Mouse (Mus musculus) left cerebral cortex, postnatal 4 days (tissue): Measurements from ENCODE around the gene Gm9573. TPM values are rescaled to one million over a fixed set of nuclear protein-coding genes. Genes with fewer than 3 reads are reported as not detected.

Experiments used
- DNase-seq: peaks from one replicate; pipeline ENCODE4 v3.0.0-alpha.2; 2022
- intact Hi-C: fragments of 180-260 bp; cut with DNase I; formaldehyde crosslinking; loops from one replicate; pipeline ENCODE4 v1.15.1; 2025
- total RNA-seq, 2 experiments: library from RNA; stranded (reverse); gene quantifications; 2 replicates each; pipeline ENCODE4 v1.2.3; 2021

Gm9573 gene
- total RNA-seq, 2 experiments from 2014 or later: not detected

GRCm38 (mm10) chr17:35601249-35601648 lies 25.2 kb downstream of the Gm9573 start, which contains the start of gene Sfta2:
Gene Sfta2 (plus strand): TSS chr17:35601549.
- no peak for DNase-seq

GRCm38 (mm10) chr17:35597399-35597798 lies 29.0 kb downstream of the Gm9573 start:
- intact Hi-C loops: no loop called here
- no peak for DNase-seq

More at GRCm38 (mm10) chr17:35601249-35601648, 25.2 kb downstream of the Gm9573 start, which contains the start of gene Sfta2:
- intact Hi-C loops: no loop called here

DNA sequence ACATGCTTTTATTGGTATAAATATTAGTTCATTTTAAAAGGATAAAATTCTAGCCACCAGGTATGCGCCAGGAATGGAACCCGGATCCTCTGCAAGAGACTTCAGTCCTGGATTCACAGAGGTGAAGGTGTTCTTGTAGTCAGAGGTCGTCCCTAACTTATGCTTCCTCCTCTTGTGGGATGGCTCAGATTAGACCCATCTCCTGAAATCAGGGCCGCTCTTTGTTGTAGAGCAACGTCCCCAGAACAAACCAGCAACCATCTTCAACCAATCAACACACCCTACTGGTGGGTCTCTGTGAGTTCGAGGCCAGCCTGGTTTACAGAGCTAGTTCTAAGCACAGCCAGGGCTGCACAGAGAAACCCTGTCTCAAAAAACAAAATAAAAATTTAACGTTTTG lies 32.0 kb downstream of the Gm9573 start:
- intact Hi-C loops: loop anchor here (5.0 kb wide), 1 partner anchor 38 kb away; no protein-coding TSS in a partner anchor
- DNase-seq: no peak

DNA sequence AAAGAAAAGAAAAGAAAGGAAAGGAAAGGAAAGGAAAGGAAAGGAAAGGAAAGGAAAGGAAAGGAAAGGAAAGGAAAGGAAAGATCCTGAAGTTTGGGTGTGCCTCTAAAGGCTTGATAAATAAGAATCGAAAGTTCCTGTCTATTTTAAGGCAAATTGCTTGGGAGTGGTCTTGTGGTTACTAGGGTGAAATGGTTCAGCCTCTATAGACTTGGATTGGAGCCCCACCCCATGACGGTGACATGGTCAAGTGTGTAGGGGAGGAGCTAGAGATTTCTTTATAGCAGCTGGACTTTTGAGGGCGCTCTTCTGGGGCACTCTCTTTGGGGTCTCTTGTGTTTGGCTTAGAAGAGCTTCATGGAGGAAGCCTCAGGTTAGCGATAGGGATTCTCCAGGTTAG lies 32.7 kb downstream of the Gm9573 start:
- intact Hi-C loops: loop anchor here (5.0 kb wide), 1 partner anchor 39 kb away; no protein-coding TSS in a partner anchor
- DNase-seq: no peak

DNA sequence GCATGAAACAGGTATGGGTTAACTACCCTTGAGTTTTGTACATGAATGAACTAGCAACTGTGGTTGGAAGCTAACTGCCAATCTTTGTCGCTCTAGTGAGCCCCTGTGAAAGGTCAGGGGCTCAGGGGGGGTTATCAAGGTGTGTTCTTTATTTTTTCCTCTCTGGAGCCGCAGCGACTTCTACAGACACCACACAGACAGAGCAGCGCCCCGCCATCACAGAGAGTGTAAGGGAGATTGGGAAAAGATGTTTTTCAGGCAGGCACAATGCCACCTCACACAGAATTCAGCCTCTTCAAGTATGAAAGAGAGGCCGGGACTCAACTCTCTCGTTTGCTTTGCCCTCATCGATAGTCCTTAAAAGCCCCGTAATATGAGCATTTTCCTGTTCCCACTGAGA lies 34.3 kb downstream of the Gm9573 start:
- intact Hi-C loops: loop anchor here (5.0 kb wide), 1 partner anchor 40 kb away; no protein-coding TSS in a partner anchor

GRCm38 (mm10) chr17:35591731-35592130 lies 34.7 kb downstream of the Gm9573 start:
- intact Hi-C loops: loop anchor here (5.0 kb wide), 1 partner anchor 41 kb away; no protein-coding TSS in a partner anchor
- no peak for DNase-seq

More for the DNA sequence above, 34.3 kb downstream of the Gm9573 start:
- DNase-seq: no peak

GRCm38 (mm10) chr17:35591219-35591578 lies 35.2 kb downstream of the Gm9573 start:
- intact Hi-C loops: loop anchor here (5.0 kb wide), 1 partner anchor 41 kb away; no protein-coding TSS in a partner anchor
- no peak for DNase-seq

DNA sequence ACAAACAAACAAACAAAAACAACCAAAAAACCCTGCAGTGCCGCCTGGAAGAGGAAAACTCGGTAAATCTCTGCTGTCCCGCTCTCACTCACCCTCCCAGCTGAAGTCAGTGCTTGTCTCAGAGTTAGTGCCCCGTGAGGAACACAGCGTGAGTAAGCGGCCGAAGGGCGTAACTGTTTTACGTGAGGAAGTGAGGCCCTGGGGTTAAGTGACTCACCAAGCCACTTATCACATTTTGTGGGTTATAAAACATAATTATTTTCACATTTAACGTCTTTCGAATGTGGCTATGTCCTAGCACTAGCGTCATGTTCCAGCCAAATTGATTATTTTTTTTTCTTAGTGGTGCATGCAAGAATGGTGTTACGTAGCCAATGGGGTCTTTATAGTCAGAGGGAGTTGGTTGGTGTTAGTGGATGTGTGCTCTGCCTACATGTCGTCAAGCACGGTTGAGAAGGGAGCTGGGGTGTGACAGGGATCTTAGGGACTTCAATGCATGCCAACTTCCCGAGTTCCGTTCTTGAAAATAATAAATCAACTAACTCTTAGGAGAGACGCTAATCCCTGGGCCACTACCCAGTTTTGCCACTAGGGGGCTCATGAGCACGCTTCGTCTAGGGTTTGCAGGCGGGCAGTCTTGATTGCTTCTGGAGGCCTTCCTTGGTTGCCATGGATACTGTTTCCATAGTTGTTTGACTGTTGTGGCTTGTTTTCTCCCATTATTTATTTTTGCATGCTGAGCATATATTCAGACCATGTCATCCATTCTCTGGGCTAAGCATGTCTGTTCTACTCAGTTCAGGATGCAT lies 35.8 kb downstream of the Gm9573 start:
- intact Hi-C loops: loop anchor here (5.0 kb wide), 1 partner anchor 42 kb away; no protein-coding TSS in a partner anchor
- peak; percentile 82 for DNase-seq

DNA sequence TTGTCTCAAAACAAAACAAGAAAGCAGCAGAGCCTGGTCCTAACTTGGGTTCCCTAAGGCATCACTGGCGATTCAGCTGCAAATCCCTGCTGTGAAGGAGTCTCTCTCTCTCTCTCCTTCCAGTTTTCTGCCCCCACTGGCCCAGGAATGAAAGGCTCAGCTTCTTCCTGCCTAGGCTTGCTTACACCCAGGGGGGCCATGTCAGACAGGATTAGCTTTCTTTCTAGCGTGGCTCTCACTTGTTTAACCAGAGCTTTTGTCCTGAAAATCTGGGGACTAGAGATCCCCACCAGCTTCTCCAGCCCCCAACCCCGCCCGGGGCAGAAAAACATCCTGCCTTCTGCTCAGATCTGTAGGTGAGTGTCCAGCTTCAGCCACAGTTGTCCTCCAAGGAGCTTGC lies 38.0 kb downstream of the Gm9573 start:
- no peak for DNase-seq
- intact Hi-C loops: no loop called here

- intact Hi-C loops: no loop called here
- DNase-seq: no peak
Measured at GRCm38 (mm10) chr17:35587291-35587690, 39.1 kb downstream of the Gm9573 start.

DNA sequence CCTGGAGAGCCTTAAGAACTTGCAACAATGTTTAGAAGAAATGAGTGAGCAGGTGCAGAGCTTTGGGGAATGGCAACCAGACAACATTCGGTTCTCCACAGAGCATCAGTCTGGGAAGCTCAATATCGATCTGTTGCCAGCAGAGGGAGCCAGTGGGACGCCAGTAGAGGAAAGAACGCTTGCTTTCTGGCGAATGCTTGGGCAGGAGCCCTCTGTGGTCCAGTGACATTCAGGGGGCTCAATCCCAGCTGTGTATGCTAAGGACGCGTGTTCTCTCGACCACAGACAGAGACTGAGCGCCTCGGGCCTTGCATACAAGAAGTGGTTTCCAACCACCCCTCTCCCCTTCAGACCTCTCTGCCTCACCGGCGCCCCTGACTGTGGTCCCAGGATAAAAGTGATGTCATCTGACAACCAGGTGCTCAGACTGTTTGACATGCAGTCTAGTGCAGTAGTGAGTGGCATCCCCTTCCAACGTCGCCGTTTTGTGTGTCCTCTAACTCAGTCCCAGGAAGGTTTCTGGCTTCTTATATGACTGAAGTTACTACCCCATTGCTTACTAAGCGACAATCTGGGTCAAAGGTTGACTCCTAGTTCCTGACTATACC lies 42.0 kb downstream of the Gm9573 start:
- peak; percentile 87 for DNase-seq
- intact Hi-C loops: loop anchor here (5.0 kb wide), 1 partner anchor 153 kb away; no protein-coding TSS in a partner anchor

DNA sequence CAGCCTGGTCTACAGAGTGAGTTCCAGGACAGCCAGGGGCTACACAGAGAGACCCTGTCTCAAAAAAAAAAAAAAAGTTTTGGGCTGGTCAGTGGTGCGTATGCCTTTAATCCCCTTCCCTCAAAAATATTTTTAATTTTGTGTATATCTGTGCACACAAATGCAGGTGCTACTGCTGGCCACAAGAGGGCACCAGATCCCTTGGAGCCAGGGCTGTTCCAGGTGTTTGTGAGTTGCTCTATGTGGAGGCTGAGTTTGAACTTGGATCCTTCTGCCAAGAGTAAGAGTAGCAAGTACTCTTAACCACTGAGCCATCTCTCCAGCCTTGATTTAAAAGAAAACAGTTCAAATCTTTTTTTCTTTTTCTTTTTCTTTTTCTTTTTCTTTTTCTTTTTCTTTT lies 43.5 kb downstream of the Gm9573 start:
- intact Hi-C loops: loop anchor here (5.0 kb wide), 1 partner anchor 154 kb away; no protein-coding TSS in a partner anchor
- DNase-seq: no peak

GRCm38 (mm10) chr17:35578211-35578610 lies 48.2 kb downstream of the Gm9573 start:
- peak; percentile 83 for DNase-seq
- intact Hi-C loops: no loop called here

- intact Hi-C loops: no loop called here
- no peak for DNase-seq
Measured at GRCm38 (mm10) chr17:35571477-35571876, 55.0 kb downstream of the Gm9573 start.

- DNase-seq: no peak
- intact Hi-C loops: no loop called here
Measured at GRCm38 (mm10) chr17:35570836-35571235, 55.6 kb downstream of the Gm9573 start.

GRCm38 (mm10) chr17:35569091-35569944 lies 57.1 kb downstream of the Gm9573 start:
- intact Hi-C loops: no loop called here
- no peak for DNase-seq

Other genes with a start within 250 kb of the Gm9573 start
- 1 to 10 TPM; 1.6 TPM for gene H2-Q4, start 247.0 kb downstream of the Gm9573 start, total RNA-seq
- under 1 TPM; 0.18 to 0.36 TPM for gene H2-Q6, start 201.8 kb downstream of the Gm9573 start, total RNA-seq
- under 1 TPM; 0.36 to 0.66 TPM for gene H2-Q7, start 187.5 kb downstream of the Gm9573 start, total RNA-seq
- under 1 TPM; 0.16 to 0.20 TPM for gene H2-Q10, start 156.5 kb downstream of the Gm9573 start, total RNA-seq
- gene Pou5f1, start 120.6 kb downstream of the Gm9573 start, total RNA-seq: not detected
- gene Tcf19, start 109.8 kb downstream of the Gm9573 start, total RNA-seq: 1 to 10 TPM; 7.2 to 9.3 TPM
- gene Cchcr1, start 109.5 kb downstream of the Gm9573 start, total RNA-seq: 10 to 100 TPM; 13.6 TPM
- 1 to 10 TPM; 1.5 to 2.4 TPM for gene Psors1c2, start 93.4 kb downstream of the Gm9573 start, total RNA-seq
- gene Cdsn, start 74.5 kb downstream of the Gm9573 start, total RNA-seq: under 1 TPM; 0.26 to 0.36 TPM
- not detected for gene 2300002M23Rik, start 59.2 kb downstream of the Gm9573 start, total RNA-seq
- gene Sfta2, start 25.1 kb downstream of the Gm9573 start, total RNA-seq: not detected
- gene Mucl3, start 17.1 kb upstream of the Gm9573 start, total RNA-seq: not detected
- gene Vars2, start 41.0 kb upstream of the Gm9573 start, total RNA-seq: 10 to 100 TPM; 51.5 to 53.3 TPM
- gene Gtf2h4, start 47.1 kb upstream of the Gm9573 start, total RNA-seq: 10 to 100 TPM; 29.1 to 31.8 TPM
- gene Ddr1, start 78.0 kb upstream of the Gm9573 start, total RNA-seq: 10 to 100 TPM; 42.6 to 50.1 TPM
- gene Ier3, start 195.0 kb upstream of the Gm9573 start, total RNA-seq: 1 to 10 TPM; 4.8 to 5.1 TPM
- 100 to 1,000 TPM; 113 TPM for gene Flot1, start 196.6 kb upstream of the Gm9573 start, total RNA-seq
- gene Tubb5, start 211.7 kb upstream of the Gm9573 start, total RNA-seq: 1,000 to 10,000 TPM; 2,525 to 2,580 TPM
- 10 to 100 TPM; 30.1 to 30.4 TPM for gene Mdc1, start 214.9 kb upstream of the Gm9573 start, total RNA-seq
- gene Nrm, start 234.7 kb upstream of the Gm9573 start, total RNA-seq: 1 to 10 TPM; 6.1 to 7.0 TPM
- 10 to 100 TPM; 43.3 to 52.7 TPM for gene Ppp1r18, start 239.0 kb upstream of the Gm9573 start, total RNA-seq